ENCODE assay signal across 12 mouse cellular contexts in genomic region chr13:101551068-101551467, GRCm38 (mm10).
DNase-seq lines count a peak whose midpoint lies in the region; ATAC-seq and TF ChIP-seq lines count a peak whose summit lies in the region.
"Had no signal": no experiment of that assay in that cellular context is flagged by ENCODE, and none has a peak within 500 bp of the region (broad histone marks: within the 10 kb centered on the region; RNA-seq: fewer than 3 reads in every experiment).

No protein-coding gene starts in this region.

- H3K4me1 ChIP-seq in lung, embryonic 14.5 days (ENCODE audit: insufficient read depth): no peaks in the 10 kb centered on the region
- peaks cover 5% of the 10 kb centered on the region; the same call in 1 of the 2 replicates for H3K4me1 ChIP-seq in intestine, embryonic 16.5 days (ENCODE audit: control insufficient read depth, insufficient read depth, low read length)

- no peaks in the 10 kb centered on the region for H3K27me3 ChIP-seq in lung, embryonic 14.5 days (ENCODE audit: insufficient read depth, low read length)
- H3K27me3 ChIP-seq in intestine, embryonic 16.5 days (replicated peaks; ENCODE audit: control insufficient read depth, insufficient read depth, low read length): no peaks in the 10 kb centered on the region
- H3K27me3 ChIP-seq: CH12.LX had no signal

- no peak overlapping the region for H3K27ac ChIP-seq in lung, embryonic 14.5 days (ENCODE audit: low read depth)
- H3K27ac ChIP-seq in intestine, embryonic 16.5 days (ENCODE audit: low read length): no peak overlapping the region
- H3K27ac ChIP-seq in layer of hippocampus, adult 2 months: no peak overlapping the region

- H3K4me2 ChIP-seq in lung, embryonic 14.5 days: no peak overlapping the region
- H3K4me2 ChIP-seq in intestine, embryonic 16.5 days (ENCODE audit: low read depth, low read length): no peak overlapping the region

- H3K9ac ChIP-seq in lung, embryonic 14.5 days: no peak overlapping the region
- H3K9ac ChIP-seq in intestine, embryonic 16.5 days (ENCODE audit: low read depth, low read length): no peak overlapping the region

- TF ChIP-seq CTCF in lung, embryonic 14.5 days (IDR thresholded peaks at IDR 0.05; ENCODE audit: low read depth): no peak
- no peak for TF ChIP-seq CTCF in layer of hippocampus, adult 2 months (conservative IDR thresholded peaks at IDR 0.05)

- 79% methylated on average over 6 of the region's 6 CpGs for WGBS in lung, embryonic 14.5 days
- WGBS in intestine, embryonic 16.5 days: 88% methylated on average over 6 of the region's 6 CpGs

- no peaks in the 10 kb centered on the region for H3K36me3 ChIP-seq in lung, embryonic 14.5 days (ENCODE audit: insufficient read depth)
- no peaks in the 10 kb centered on the region for H3K36me3 ChIP-seq in intestine, embryonic 16.5 days (ENCODE audit: control insufficient read depth, insufficient read depth, low read length)

- ATAC-seq in lung, embryonic 14.5 days (ENCODE audit: insufficient read depth): no peak
- peak; percentile 72; the same call in 1 of the 2 replicates for ATAC-seq in intestine, embryonic 16.5 days

- no peaks in the 10 kb centered on the region for H3K9me3 ChIP-seq in lung, embryonic 14.5 days (ENCODE audit: low read depth, low read length)
- no peaks in the 10 kb centered on the region for H3K9me3 ChIP-seq in intestine, embryonic 16.5 days (ENCODE audit: control insufficient read depth, low read length)

- no peak overlapping the region for H3K4me3 ChIP-seq in lung, embryonic 14.5 days (ENCODE audit: low read depth, low read length)
- H3K4me3 ChIP-seq in intestine, embryonic 16.5 days (ENCODE audit: low read length): no peak overlapping the region
- no peak overlapping the region for H3K4me3 ChIP-seq in layer of hippocampus, adult 2 months

- DNase-seq in lung, embryonic 14.5 days: peak; percentile 38
- DNase-seq in lung, postnatal 14 days: no peak
- DNase-seq in cerebellum, adult 11-12 months: peak; percentile 50
- DNase-seq in spleen, postnatal 36 days (ENCODE audit: low spot score in 2 of 2): peak; percentile 51 to 71
- no peak for DNase-seq in layer of hippocampus, adult 2 months (ENCODE audit: low spot score in 2 of 2)
- no peak for DNase-seq in adrenal gland, adult 18-20 months (ENCODE audit: low spot score in 2 of 2)
- DNase-seq: gastrocnemius, postnatal 10 days; heart, postnatal 10 days; kidney, adult 9 months; lung, adult 2 months had no signal

Comparison
In these comparisons a context has a peak if more than half of its experiments do, and no peak if none do; other contexts are left out.
1. DNase-seq: peak in lung, embryonic 14.5 days (single experiment), cerebellum, adult 11-12 months (single experiment) and spleen, postnatal 36 days (2 of 2); none in lung, postnatal 14 days (single experiment), layer of hippocampus, adult 2 months (0 of 2) and adrenal gland, adult 18-20 months (0 of 2).